Mouse (Mus musculus): ENCODE data around the gene Copb1. TPM values are rescaled to one million over a fixed set of nuclear protein-coding genes. Genes with fewer than 3 reads are reported as not detected.
A peak's percentile ranks its signal among the peaks of the same experiment; 100 is the strongest.
"Not testable (repeated sequence)": the region's sequence is repeated elsewhere in the genome, so short reads cannot be mapped to it uniquely, and the experiment has no call there.

Copb1 gene
- total RNA-seq, 2 experiments from 2014 or later, result 43.9 to 48.7 TPM

DNA sequence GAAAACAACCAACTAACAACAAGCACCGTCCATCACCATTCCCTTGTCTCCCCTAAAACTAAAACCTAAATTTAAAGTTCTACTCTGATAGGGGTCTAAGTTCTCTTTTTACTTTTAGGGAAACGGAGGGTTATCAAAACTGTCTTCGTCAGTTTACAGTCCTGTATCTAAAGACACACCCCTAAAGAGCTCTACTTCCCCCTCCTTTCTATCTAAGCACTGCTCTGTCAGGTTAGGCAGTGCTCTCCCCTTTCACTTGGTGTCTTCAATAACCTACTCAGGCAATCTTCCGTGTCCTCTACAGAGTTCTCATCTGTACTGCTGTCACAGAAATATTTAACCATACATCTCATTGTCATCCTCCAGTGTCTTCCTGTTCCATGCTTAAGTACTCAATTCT lies 34.1 kb downstream of the Copb1 start:
- no peak for DNase-seq

DNA sequence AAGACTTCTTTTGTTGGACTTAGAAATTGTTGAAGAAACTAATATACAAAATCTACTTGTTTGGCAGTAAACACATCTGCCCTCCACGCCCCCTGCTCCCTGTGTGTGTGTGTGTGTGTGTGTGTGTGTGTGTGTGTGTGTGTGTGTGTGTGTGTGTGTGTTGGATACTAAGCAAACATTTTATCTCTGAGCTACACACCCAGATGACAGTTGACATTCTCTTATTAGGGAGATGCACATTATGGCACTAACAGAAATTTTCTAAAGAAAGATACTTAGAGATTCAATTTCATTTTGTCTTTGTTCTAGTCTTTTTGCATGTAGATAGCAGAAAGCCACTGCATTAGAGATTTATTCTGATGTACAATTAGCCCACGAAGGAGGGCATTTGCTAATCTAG lies 37.6 kb downstream of the Copb1 start:
- no peak for DNase-seq

- no peak for DNase-seq
Observed at GRCm38 (mm10) chr7:114214385-114214784, 40.1 kb downstream of the Copb1 start.

- DNase-seq, result no peak
Observed at GRCm38 (mm10) chr7:114213537-114213936, 41.0 kb downstream of the Copb1 start.

- DNase-seq, result no peak
Observed at GRCm38 (mm10) chr7:114210618-114211017, 43.9 kb downstream of the Copb1 start.

DNA sequence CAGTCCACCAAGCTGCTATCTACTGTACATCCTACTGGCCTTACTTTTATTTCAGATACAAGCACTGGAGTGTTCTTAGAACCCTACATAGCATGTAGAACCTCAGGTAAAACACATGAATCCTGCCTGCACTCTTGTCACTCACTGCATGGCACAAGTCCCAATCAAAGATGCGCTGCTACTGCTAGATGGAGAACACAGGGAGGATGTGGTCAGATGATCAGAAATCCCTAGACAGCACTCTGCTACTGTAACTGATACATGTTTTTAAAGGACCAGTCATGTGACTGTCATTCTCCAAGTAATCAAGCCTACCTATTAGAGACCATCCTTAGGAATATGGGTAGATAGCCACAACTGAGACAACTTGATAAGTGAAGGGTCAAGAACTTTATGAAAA lies 44.7 kb downstream of the Copb1 start:
- DNase-seq, result no peak

- no peak for DNase-seq
Observed at GRCm38 (mm10) chr7:114203491-114204359, 50.8 kb downstream of the Copb1 start.

- no peak for DNase-seq
Observed at GRCm38 (mm10) chr7:114202972-114203404, 51.5 kb downstream of the Copb1 start.

DNA sequence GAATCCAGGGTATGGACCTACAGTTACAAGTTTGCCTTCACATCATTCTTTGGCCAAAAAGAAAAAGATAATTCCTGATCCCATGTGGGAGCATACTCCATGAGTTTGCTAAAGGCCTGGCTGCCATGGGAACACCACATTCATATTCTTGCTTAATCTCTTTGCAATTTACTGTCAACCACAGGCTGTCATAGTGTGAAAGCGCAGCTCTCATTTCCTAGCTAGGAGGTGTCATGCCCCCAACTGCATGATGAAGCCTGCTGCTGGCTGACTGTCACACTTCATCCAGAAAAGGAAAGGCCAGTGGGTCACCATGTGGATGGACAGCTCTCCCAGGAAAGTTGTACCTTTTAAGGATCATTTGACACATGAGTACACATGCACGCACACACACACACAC lies 53.9 kb downstream of the Copb1 start:
- DNase-seq, result no peak

GRCm38 (mm10) chr7:114199428-114200110 lies 54.9 kb downstream of the Copb1 start:
- no peak for DNase-seq

DNA sequence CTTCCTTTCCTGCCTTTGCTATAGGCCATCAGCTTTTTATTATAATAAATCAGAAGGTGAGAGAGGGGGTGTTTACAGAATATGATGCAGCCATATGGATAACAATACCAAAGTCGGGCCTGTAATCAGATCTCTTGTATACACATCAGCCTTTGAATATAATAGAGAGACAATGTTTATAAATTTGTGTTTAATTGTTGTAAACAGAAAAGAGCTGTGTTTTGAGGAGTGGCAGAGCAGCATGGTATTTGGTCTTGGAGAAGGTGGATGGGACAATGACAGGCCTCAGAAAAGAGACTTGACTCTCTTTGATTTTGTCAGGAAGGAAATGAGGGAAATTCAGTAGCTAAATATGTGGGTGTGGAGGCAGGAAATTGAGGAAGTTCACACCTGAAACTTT lies 56.3 kb downstream of the Copb1 start:
- DNase-seq, result no peak

DNA sequence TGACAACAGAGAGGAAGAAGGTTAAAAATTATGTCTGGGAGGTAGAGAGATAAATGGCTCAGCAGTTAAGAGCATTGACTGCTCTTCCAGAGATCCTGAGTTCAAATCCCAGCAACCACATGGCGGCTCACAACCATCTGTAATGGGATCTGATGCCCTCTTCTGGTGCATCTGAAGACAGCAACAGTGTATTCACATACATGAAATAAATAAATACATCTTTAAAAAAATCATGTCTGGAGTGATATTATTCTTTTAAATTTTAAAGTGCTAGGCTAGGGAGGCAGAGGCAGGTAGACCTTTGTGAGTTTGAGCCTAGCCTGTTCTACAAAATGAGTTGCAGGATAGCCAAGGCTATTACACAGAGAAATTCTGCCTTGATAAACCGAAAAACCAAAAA lies 57.9 kb downstream of the Copb1 start:
- not testable (repeated sequence) for DNase-seq

- not testable (repeated sequence) for DNase-seq
Observed at GRCm38 (mm10) chr7:114194788-114195187, 59.7 kb downstream of the Copb1 start.

- DNase-seq, result no peak
Observed at GRCm38 (mm10) chr7:114194224-114194623, 60.3 kb downstream of the Copb1 start.

- DNase-seq, result no peak
Observed at GRCm38 (mm10) chr7:114193284-114194067, 61.0 kb downstream of the Copb1 start.

DNA sequence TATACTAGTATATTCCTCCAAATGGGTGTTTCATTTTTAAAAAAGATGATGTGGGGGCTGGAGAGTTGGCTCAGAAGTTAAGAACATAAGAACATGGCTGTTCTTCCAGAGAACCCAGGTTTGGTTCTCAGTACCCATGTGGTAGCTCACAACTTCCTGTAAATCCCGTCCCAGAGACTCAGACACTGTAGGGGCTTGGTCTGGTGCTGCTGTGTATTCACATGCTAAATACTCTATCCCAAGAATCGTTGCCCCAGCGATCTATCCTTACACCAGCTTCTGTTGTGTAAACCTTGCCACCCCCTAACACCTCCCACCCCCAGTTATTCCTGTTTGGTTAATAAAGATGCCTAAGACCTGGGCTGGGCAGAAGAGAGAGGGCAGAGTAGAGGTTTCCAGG lies 61.9 kb downstream of the Copb1 start:
- no peak for DNase-seq

DNA sequence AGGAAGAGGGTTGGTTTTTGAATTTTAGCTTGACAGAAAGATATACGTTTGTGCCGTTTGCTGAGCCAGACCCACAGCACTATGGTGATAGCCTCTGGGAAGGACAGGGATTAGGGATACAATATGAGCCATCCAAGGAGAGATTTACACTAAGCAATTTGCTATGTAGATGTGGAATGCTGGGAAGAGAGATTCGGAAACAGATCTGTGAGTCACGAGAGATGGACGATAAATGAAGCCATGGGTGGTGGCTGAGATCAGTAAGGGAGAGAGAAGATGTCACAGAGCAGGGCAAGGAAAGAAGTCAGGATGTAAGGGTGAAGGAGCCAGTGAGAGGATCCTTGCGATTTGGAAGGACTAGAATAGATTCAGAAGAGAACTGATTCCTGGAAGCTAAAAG lies 71.1 kb downstream of the Copb1 start:
- no peak for DNase-seq

- DNase-seq, result no peak
Observed at GRCm38 (mm10) chr7:114182708-114183107, 71.8 kb downstream of the Copb1 start.

- DNase-seq, result peak; percentile 88
Observed at GRCm38 (mm10) chr7:114181391-114181790, 73.1 kb downstream of the Copb1 start.

DNA sequence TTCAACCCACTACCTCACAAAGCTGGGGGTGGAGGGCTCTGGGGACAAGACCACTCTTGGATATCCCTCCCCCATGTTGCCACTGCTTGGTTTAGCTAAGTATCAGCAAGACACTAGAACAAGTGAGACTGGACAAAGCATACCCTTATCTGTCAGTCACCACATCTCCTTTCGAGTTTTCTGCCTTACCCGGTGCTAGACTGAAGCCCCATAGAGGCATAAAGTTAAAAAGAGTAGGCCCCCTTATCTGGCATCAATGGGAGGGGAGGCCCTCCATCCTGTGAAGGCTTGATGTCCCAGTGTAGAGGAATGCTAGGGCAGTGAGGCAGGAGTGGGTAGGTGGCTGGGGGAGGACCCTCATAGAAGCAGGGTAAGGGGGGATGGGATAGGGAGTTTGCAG lies 77.9 kb downstream of the Copb1 start:
- no peak for DNase-seq

GRCm38 (mm10) chr7:114171354-114172097 lies 83.0 kb downstream of the Copb1 start:
- no peak for DNase-seq

- DNase-seq, result peak; percentile 13
Observed at GRCm38 (mm10) chr7:114169996-114170395, 84.5 kb downstream of the Copb1 start.

All from gastrocnemius, postnatal 10 days (tissue).